Mouse (Mus musculus): ENCODE results near the gene Rnf212. TPM values are rescaled to one million over a fixed set of nuclear protein-coding genes. Genes with fewer than 3 reads are reported as not detected.
"Not testable (repeated sequence)": the region's sequence is repeated elsewhere in the genome, so short reads cannot be mapped to it uniquely, and the experiment has no call there.

Rnf212 gene
- not detected in 2 replicates for polyA plus RNA-seq (2015; fragmentation: Nextera tagmentation; extraction: Ambion mirVana)

- no peaks in the 10 kb centered on the region for H3K36me3 ChIP-seq
- no peak within 1 kb of the TSS for H3K4me3 ChIP-seq (replicated peaks)
- H3K9me3 ChIP-seq (replicated peaks) = no peaks in the 10 kb centered on the region
- H3K27ac ChIP-seq = no peak within 1 kb of the TSS
- no peak within 1 kb of the TSS for H3K4me2 ChIP-seq
- no peak within 1 kb of the TSS for H3K9ac ChIP-seq
- H3K4me1 ChIP-seq = no peaks in the 10 kb centered on the region
- no peaks in the 10 kb centered on the region for H3K27me3 ChIP-seq
- WGBS = 76% methylated on average over 40 of the region's 40 CpGs
- ATAC-seq (replicated peaks; ENCODE audit: low FRiP score) = no peak
These were observed at the start of gene Rnf212 for GRCm38 (mm10) chr5:108774630-108775306. Gene Rnf212 (minus strand): TSS chr5:108774982.

GRCm38 (mm10) chr5:108823276-108823675, 48.5 kb upstream of the Rnf212 start:
- no peaks in the 10 kb centered on the region for H3K4me1 ChIP-seq
- H3K9me3 ChIP-seq (replicated peaks) = no peaks in the 10 kb centered on the region
- no peak overlapping the region for H3K9ac ChIP-seq
- H3K27me3 ChIP-seq = no peaks in the 10 kb centered on the region
- ATAC-seq (replicated peaks; ENCODE audit: low FRiP score) = no peak
- H3K27ac ChIP-seq = no peak overlapping the region
- H3K4me2 ChIP-seq = no peak overlapping the region
- 92% methylated on average over 2 of the region's 2 CpGs for WGBS
- H3K4me3 ChIP-seq (replicated peaks) = no peak overlapping the region
- no peaks in the 10 kb centered on the region for H3K36me3 ChIP-seq

GRCm38 (mm10) chr5:108808750-108809149, 34.0 kb upstream of the Rnf212 start, which contains the start of gene Vmn2r8:
Gene Vmn2r8 (minus strand): TSS chr5:108808850.
- not testable (repeated sequence) for H3K4me3 ChIP-seq (replicated peaks); ATAC-seq (replicated peaks; ENCODE audit: low FRiP score); H3K27me3 ChIP-seq; H3K27ac ChIP-seq; H3K9ac ChIP-seq; H3K9me3 ChIP-seq (replicated peaks); H3K36me3 ChIP-seq; H3K4me2 ChIP-seq; H3K4me1 ChIP-seq
- whole genome bisulfite sequencing = 73% methylated on average over 2 of the region's 2 CpGs

- H3K27ac ChIP-seq = no peak overlapping the region
- no peaks in the 10 kb centered on the region for H3K27me3 ChIP-seq
- 52% methylated on average over 1 of the region's 1 CpGs for WGBS
- no peaks in the 10 kb centered on the region for H3K36me3 ChIP-seq
- no peak overlapping the region for H3K4me3 ChIP-seq (replicated peaks)
- no peaks in the 10 kb centered on the region for H3K4me1 ChIP-seq
- H3K9ac ChIP-seq = no peak overlapping the region
- ATAC-seq (replicated peaks; ENCODE audit: low FRiP score) = no peak
- no peak overlapping the region for H3K4me2 ChIP-seq
- no peaks in the 10 kb centered on the region for H3K9me3 ChIP-seq (replicated peaks)
These were observed 28.9 kb upstream of the Rnf212 start for GRCm38 (mm10) chr5:108803646-108804045.

- WGBS = 69% methylated on average over 2 of the region's 2 CpGs
- not testable (repeated sequence) for H3K4me1 ChIP-seq; H3K36me3 ChIP-seq; H3K9me3 ChIP-seq (replicated peaks); H3K4me3 ChIP-seq (replicated peaks); ATAC-seq (replicated peaks; ENCODE audit: low FRiP score); H3K9ac ChIP-seq; H3K27ac ChIP-seq; H3K27me3 ChIP-seq; H3K4me2 ChIP-seq
These were observed 20.5 kb upstream of the Rnf212 start, which contains the start of gene Tmed11 for GRCm38 (mm10) chr5:108795263-108795662. Gene Tmed11 (minus strand): TSS chr5:108795363.

GRCm38 (mm10) chr5:108790385-108790784, 15.6 kb upstream of the Rnf212 start:
- not testable (repeated sequence) for H3K36me3 ChIP-seq; H3K9me3 ChIP-seq (replicated peaks); H3K27me3 ChIP-seq; H3K4me1 ChIP-seq; H3K27ac ChIP-seq; H3K4me2 ChIP-seq; H3K9ac ChIP-seq; H3K4me3 ChIP-seq (replicated peaks); ATAC-seq (replicated peaks; ENCODE audit: low FRiP score)
- 21% methylated on average over 1 of the region's 1 CpGs for WGBS

GRCm38 (mm10) chr5:108760002-108760401, 14.8 kb downstream of the Rnf212 start:
- ATAC-seq (replicated peaks; ENCODE audit: low FRiP score) = no peak
- Histone ChIP-seq H3K4me1 (no peaks in the 10 kb centered on the region), H3K9ac (no peak overlapping the region), H3K4me3 (replicated peaks) (no peak overlapping the region), H3K27me3 (no peaks in the 10 kb centered on the region), H3K4me2 (no peak overlapping the region), H3K9me3 (replicated peaks) (no peaks in the 10 kb centered on the region), H3K27ac (no peak overlapping the region), H3K36me3 (no peaks in the 10 kb centered on the region)
- 83% methylated on average over 2 of the region's 2 CpGs for WGBS

GRCm38 (mm10) chr5:108758396-108758795, 16.4 kb downstream of the Rnf212 start:
- 60% methylated on average over 3 of the region's 3 CpGs for WGBS
- Histone ChIP-seq H3K9ac (no peak overlapping the region), H3K36me3 (no peaks in the 10 kb centered on the region), H3K27me3 (no peaks in the 10 kb centered on the region), H3K4me2 (no peak overlapping the region), H3K4me1 (no peaks in the 10 kb centered on the region), H3K27ac (no peak overlapping the region), H3K4me3 (replicated peaks) (no peak overlapping the region), H3K9me3 (replicated peaks) (no peaks in the 10 kb centered on the region)
- ATAC-seq (replicated peaks; ENCODE audit: low FRiP score) = no peak

- WGBS = 72% methylated on average over 4 of the region's 4 CpGs
- H3K4me3 ChIP-seq (replicated peaks); H3K9ac ChIP-seq; H3K4me1 ChIP-seq; ATAC-seq (replicated peaks; ENCODE audit: low FRiP score); H3K9me3 ChIP-seq (replicated peaks); H3K4me2 ChIP-seq; H3K27me3 ChIP-seq; H3K27ac ChIP-seq; H3K36me3 ChIP-seq: not testable (repeated sequence)
These were observed 23.5 kb downstream of the Rnf212 start for GRCm38 (mm10) chr5:108751258-108751657.

GRCm38 (mm10) chr5:108750328-108751210, 24.2 kb downstream of the Rnf212 start:
- Histone ChIP-seq H3K4me2 (no peak overlapping the region), H3K9me3 (replicated peaks) (no peaks in the 10 kb centered on the region), H3K9ac (no peak overlapping the region), H3K27ac (no peak overlapping the region), H3K36me3 (no peaks in the 10 kb centered on the region), H3K4me3 (replicated peaks) (no peak overlapping the region), H3K27me3 (no peaks in the 10 kb centered on the region), H3K4me1 (no peaks in the 10 kb centered on the region)
- 81% methylated on average over 5 of the region's 5 CpGs for WGBS
- no peak for ATAC-seq (replicated peaks; ENCODE audit: low FRiP score)

- 73% methylated on average over 3 of the region's 3 CpGs for WGBS
- no peak overlapping the region for H3K4me3 ChIP-seq (replicated peaks)
- H3K27me3 ChIP-seq = no peaks in the 10 kb centered on the region
- H3K27ac ChIP-seq = no peak overlapping the region
- H3K4me1 ChIP-seq = no peaks in the 10 kb centered on the region
- H3K4me2 ChIP-seq = no peak overlapping the region
- no peaks in the 10 kb centered on the region for H3K36me3 ChIP-seq
- no peak overlapping the region for H3K9ac ChIP-seq
- no peak for ATAC-seq (replicated peaks; ENCODE audit: low FRiP score)
- H3K9me3 ChIP-seq (replicated peaks) = no peaks in the 10 kb centered on the region
These were observed 30.2 kb downstream of the Rnf212 start for GRCm38 (mm10) chr5:108744629-108745028.

GRCm38 (mm10) chr5:108743856-108744255, 30.9 kb downstream of the Rnf212 start:
- H3K4me2 ChIP-seq = no peak overlapping the region
- no peak overlapping the region for H3K27ac ChIP-seq
- ATAC-seq (replicated peaks; ENCODE audit: low FRiP score) = 0 out of 2 replicates have a peak, but pooled peaks have one; percentile 29
- no peaks in the 10 kb centered on the region for H3K36me3 ChIP-seq
- no peaks in the 10 kb centered on the region for H3K27me3 ChIP-seq
- no peak overlapping the region for H3K9ac ChIP-seq
- WGBS = 52% methylated on average over 2 of the region's 2 CpGs
- no peak overlapping the region for H3K4me3 ChIP-seq (replicated peaks)
- H3K9me3 ChIP-seq (replicated peaks) = no peaks in the 10 kb centered on the region
- no peaks in the 10 kb centered on the region for H3K4me1 ChIP-seq

Data from kidney, embryonic 15.5 days (tissue).